Mouse (Mus musculus) ES-Bruce4 (cell line): Measurements from ENCODE around the gene Cers1.

Source experiments
- CTCF ChIP-seq: IDR thresholded peaks from one replicate; pipeline ENCODE4 v1.8.1; 2011; ENCODE audit warnings: low read depth, low read length
- POLR2A ChIP-seq: IDR thresholded peaks from one replicate; pipeline ENCODE4 v1.8.1; 2011; ENCODE audit warnings: low read length; ENCODE audit not compliant: insufficient read depth

- TF ChIP-seq POLR2A (no peak), CTCF (peak; percentile 57)
Observed at GRCm38 (mm10) chr8:70377049-70377448, 61.5 kb downstream of the Cers1 start.
